Mouse (Mus musculus) testis, adult 2 months (tissue): ENCODE data around the gene Tmem108.

Experiments
- CTCF ChIP-seq: fragments of 200-500 bp; IDR thresholded peaks from 2 replicates; pipeline ENCODE4 v1.5.1; 2012; ENCODE audit warnings: low read depth, mild to moderate bottlenecking, inconsistent platforms, low read length, moderate library complexity; ENCODE audit not compliant: control insufficient read depth, insufficient read depth, insufficient replicate concordance
- POLR2A ChIP-seq: fragments of 200-500 bp; IDR thresholded peaks from 2 replicates; pipeline ENCODE4 v1.6.1; 2012; ENCODE audit warnings: low read depth, mild to moderate bottlenecking, inconsistent platforms, low read length, moderate library complexity; ENCODE audit not compliant: control insufficient read depth

- TF ChIP-seq POLR2A (no peak), CTCF (no peak)
Observed at GRCm38 (mm10) chr9:103549178-103549577, 212.5 kb downstream of the Tmem108 start.
